Mouse (Mus musculus) frontal cortex, postnatal 36 days (tissue): ENCODE results near the gene Abracl.
A peak's percentile ranks its signal among the peaks of the same experiment; 100 is the strongest.

Experiments used
- DNase-seq, 2 experiments: peaks; one replicate each; pipeline ENCODE4 v3.0.0; 2022; ENCODE audit warnings: low spot score in 2 of 2

The Abracl gene

DNA sequence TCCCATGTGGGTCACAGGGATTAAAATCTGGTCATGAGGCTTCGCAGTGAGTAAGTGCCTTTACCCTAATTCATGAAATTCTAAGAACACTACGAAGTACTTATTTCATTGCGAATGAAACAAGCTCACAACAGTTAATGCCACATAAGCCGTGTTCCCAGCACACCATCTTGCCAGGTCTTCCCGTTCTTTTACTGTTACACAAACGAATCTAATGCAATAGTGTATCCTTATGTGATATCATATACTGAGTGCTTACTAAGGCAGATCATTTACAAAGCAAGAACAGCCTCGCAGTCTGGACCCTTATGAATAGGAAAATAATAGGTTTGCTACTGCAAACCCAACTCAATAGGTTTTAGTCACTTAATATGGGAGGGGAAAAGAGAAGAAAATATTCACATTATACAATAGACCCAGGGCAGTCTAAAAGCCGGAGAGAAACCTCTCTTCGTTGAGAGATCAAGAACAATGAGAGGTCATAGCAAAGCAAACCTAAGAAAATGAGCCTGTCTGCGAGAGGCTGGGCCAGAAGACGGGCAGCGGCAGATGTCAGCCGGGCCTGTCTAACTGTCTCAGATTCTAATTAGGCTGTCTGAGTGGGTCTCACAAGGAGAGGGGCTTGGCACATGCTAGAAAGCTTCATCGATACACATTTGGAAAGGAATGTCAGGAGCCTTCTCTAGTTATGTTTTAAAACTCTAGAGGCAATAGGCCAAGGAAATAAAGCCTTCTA is 1.3 kb downstream of the Abracl start:
- peak in 1 of 2 experiments; percentile 13 for DNase-seq

DNA sequence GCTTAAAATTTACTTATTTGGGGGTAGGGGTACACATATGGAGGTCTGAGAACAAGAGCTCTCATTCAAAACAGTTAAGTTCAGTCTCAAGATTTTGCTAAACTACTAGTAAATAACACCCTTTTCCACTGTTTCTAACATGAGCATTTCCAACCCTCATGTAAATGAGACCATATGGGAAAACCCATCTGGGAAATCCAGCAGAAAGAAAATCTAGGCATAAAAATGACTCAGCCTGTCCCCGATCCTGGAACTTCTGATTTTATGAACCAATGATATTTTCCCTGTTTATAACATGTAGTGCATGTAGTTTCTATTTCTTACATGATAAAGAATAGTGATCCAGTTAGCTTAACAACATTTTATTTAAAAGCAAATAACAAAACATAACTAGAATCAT is 2.2 kb downstream of the Abracl start:
- DNase-seq = peak in 1 of 2 experiments; percentile 28

GRCm38 (mm10) chr10:18020443-18020842 is 2.6 kb downstream of the Abracl start:
- DNase-seq = no peak

DNA sequence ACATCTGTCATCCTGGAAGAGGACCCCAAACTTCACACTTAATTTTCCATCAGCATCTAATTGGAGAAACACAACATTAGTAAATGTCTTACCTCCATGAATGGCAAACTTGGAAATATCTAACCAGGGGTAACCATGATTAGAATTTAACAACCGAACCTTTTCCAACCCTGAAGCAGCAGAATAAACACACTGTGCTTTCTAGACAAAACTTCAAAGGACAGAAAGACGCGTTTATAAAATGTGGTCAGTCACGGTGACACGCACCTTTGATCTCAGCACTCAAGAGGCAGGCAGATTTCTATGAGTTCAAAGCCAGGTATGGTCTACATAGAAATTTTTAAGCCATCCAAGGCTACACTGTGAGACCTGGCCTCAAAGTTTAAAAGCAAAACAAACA is 11.3 kb downstream of the Abracl start:
- no peak for DNase-seq

DNA sequence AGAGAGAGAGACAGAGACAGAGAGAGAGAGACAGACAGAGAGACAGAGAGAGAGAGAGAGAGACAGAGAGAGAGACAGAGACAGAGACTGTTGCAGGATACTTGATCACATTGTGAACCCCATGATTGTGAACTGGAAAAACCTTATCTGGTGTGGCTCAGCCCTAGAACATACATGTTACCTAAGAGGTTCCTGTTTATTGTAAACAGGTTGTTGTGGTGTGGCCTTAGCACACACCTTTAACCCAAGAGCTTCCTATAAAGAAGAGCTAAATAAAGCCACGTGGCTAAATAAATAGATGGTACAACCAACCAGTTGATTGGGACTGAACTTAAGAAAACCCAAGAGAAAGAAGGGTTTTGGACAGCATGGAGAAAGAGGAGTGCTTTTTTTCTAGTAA is 13.3 kb downstream of the Abracl start:
- no peak for DNase-seq

DNA sequence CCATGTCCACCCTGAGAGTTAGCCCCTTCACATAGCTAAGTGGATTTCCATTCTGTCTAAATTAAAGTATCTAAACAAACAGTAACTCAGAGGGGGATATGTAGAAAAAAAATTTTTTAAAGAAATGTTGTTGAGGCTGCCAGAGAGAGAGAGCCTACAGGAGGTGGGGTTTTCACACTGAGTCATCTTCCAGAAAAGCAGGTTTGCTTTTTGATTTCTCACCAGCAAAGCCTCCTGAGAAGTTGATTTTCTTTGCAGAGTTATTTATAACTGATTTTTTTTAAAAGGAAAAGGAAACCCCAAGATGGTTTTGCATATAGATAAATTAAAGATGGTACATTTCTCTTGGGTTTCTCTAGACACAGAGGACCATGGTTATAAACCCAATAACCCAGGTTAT is 15.0 kb downstream of the Abracl start:
- peak in 1 of 2 experiments; percentile 31 for DNase-seq

- DNase-seq = no peak
These were observed 15.8 kb downstream of the Abracl start for GRCm38 (mm10) chr10:18007243-18007642.

GRCm38 (mm10) chr10:18006756-18007155 is 16.3 kb downstream of the Abracl start:
- no peak for DNase-seq

- no peak for DNase-seq
These were observed 17.7 kb downstream of the Abracl start for GRCm38 (mm10) chr10:18005136-18005955.

DNA sequence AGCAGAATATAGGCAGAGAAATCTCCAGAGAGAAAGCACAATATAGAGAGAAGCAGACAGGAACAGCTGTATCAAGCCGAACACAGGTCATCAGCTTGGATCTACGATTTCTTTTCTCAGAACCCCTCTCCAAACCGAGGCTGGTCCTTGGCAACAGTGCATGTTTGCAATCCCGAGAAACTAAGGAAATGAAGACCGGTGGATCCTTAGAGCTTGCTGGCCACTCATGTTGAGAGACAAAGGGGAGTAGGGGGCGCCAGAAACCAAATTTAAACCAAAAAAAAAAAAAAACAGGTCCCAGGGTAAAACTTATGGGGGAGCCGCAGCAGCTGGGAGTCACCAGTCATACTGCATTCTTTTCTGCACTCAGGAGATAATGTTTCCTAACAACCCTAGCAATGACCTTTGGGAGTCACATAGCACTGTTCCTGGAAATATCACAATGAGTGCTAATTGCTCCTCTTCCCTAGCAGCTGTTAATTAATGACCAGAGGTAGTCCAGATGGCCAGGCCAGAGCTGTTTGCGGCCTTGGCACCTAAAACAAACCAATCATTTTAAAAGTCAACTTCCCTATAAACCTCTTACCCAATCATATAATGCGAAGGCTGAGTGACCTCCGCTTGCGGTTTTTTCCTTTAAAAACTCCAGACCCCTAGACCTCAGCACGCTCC is 19.0 kb downstream of the Abracl start:
- DNase-seq = no peak

DNA sequence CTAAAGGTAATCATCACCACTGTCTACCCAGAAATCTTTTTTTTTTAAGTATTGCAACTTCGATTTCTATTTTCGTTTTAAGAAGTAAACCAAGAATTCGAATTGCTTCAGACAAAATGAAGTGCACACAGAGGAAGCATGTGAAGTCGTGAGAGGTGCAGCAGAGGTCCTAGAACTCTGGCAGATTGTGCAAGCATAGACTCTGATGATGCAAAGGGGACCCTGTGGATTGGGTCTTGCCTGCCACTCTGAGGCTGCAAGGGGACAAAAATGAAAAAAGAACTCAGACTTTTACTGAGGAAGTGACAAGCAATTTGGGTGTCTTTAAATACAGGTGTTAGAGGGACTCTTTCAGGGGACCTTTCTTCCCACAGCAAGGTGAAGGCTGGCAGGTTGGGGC is 32.5 kb downstream of the Abracl start:
- no peak for DNase-seq

- DNase-seq = no peak
These were observed 34.0 kb downstream of the Abracl start for GRCm38 (mm10) chr10:17989136-17989535.

DNA sequence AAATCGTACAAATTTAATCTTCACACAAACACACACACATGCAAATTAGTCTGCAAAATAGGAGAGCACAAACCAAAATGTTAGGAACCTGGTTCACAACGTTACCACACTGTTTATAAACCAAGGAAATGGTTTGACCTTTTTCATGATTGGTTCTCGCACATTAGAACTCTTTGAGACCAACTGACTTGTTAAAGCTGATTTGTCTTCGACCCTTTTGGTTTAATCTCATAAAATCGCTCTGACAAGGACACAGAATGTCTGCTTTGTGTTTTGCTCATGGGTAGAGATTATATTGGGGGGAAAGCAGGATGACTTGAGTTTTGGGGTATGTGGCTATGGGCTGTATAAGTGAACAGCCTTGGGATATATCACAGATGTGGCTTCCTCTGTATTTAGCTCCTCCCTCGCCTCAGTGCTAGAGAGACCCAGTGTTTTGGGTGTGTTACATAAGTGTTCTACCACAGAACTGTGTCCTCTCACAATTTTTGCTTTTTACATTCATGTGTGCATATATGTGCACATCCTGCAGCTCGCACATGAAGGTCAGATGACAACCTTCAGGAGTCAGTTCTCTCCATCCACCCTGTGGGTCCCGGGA is 35.2 kb downstream of the Abracl start:
- no peak for DNase-seq

- DNase-seq = no peak
These were observed 39.8 kb downstream of the Abracl start for GRCm38 (mm10) chr10:17983313-17983712.

DNA sequence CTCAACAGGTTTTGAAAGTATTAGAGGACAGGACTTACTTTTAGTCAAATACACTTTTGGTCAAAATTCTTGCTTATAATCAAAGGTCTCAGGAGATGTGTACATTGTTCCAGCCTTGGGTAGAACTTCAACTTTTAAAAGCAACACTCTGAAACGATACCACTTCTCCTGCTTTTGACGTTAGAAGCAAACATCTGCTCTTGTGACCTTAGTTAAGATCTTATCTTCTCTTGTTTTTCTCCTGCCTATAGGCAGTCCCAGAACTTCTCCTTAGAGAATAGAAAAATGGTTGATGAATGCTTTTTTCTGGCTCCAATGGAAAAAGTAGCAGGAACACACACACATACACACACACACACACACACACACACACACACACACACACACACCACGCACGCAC is 57.0 kb downstream of the Abracl start:
- DNase-seq = no peak
